Mouse (Mus musculus) bone marrow macrophage, adult 2 months (primary cell): ENCODE measurements at regions not wholly inside any gene's neighbourhood (a gene's known extent, or its start where the extent isn't known, plus 50 kb on each side); places are given as distances from the start of the nearest gene placed in this dataset.

Experiments
- CTCF ChIP-seq: IDR thresholded peaks from 2 replicates; pipeline ENCODE4 v1.5.1; 2012; ENCODE audit warnings: low read depth, mild to moderate bottlenecking, low read length, moderate library complexity
- POLR2A ChIP-seq: IDR thresholded peaks from 2 replicates; pipeline ENCODE4 v1.6.1; 2012; ENCODE audit warnings: mild to moderate bottlenecking, low read depth, low read length, borderline replicate concordance

- TF ChIP-seq CTCF (no peak), POLR2A (no peak)
These were observed 154.8 kb downstream of the Cd83 start for GRCm38 (mm10) chr13:43939375-43939774.
